Mouse (Mus musculus): ENCODE data around the gene Nhlrc1. TPM values are rescaled to one million over a fixed set of nuclear protein-coding genes. Genes with fewer than 3 reads are reported as not detected.

The Nhlrc1 gene
- polyA plus RNA-seq (2012; rRNA removed): 13.5 TPM in 2 replicates

- no peaks in the 10 kb centered on the region for H3K4me1 ChIP-seq (ENCODE audit: control insufficient read depth, insufficient read depth, low read length)
- peak; percentile 85 to 88 for DNase-seq
- peak within 1 kb of the TSS; percentile 70 for H3K4me3 ChIP-seq (replicated peaks; ENCODE audit: insufficient read depth, low read depth, low read length)
- TF ChIP-seq CTCF (IDR thresholded peaks at IDR 0.05; ENCODE audit: borderline replicate concordance, insufficient read depth, low read depth, low read length): peak; percentile 94
- peak; percentile 85 for TF ChIP-seq POLR2A (IDR thresholded peaks at IDR 0.05; ENCODE audit: borderline replicate concordance, insufficient read depth, low read length)
- no peak within 1 kb of the TSS for H3K27ac ChIP-seq (ENCODE audit: insufficient read depth, low read length)
- WGBS: 2% methylated on average over 66 of the region's 73 CpGs
- no peaks in the 10 kb centered on the region for H3K27me3 ChIP-seq (ENCODE audit: control insufficient read depth, insufficient read depth, low read length)
Observed at GRCm38 (mm10) chr13:47014334-47015194, at the start of gene Nhlrc1. Nhlrc1 (minus strand) TSS chr13:47014850.

GRCm38 (mm10) chr13:47063985-47064760, 49.5 kb upstream of the Nhlrc1 start:
- no peak for DNase-seq
- no peak for TF ChIP-seq POLR2A (IDR thresholded peaks at IDR 0.05; ENCODE audit: borderline replicate concordance, insufficient read depth, low read length)
- TF ChIP-seq CTCF (IDR thresholded peaks at IDR 0.05; ENCODE audit: borderline replicate concordance, insufficient read depth, low read depth, low read length): no peak
- H3K4me3 ChIP-seq (replicated peaks; ENCODE audit: insufficient read depth, low read depth, low read length): no peak overlapping the region
- H3K4me1 ChIP-seq (ENCODE audit: control insufficient read depth, insufficient read depth, low read length): no peaks in the 10 kb centered on the region
- H3K27me3 ChIP-seq (ENCODE audit: control insufficient read depth, insufficient read depth, low read length): no peaks in the 10 kb centered on the region
- H3K27ac ChIP-seq (ENCODE audit: insufficient read depth, low read length): no peak overlapping the region
- WGBS: 70% methylated on average over 15 of the region's 15 CpGs

- no peaks in the 10 kb centered on the region for H3K4me1 ChIP-seq (ENCODE audit: control insufficient read depth, insufficient read depth, low read length)
- H3K4me3 ChIP-seq (replicated peaks; ENCODE audit: insufficient read depth, low read depth, low read length): no peak overlapping the region
- TF ChIP-seq CTCF (IDR thresholded peaks at IDR 0.05; ENCODE audit: borderline replicate concordance, insufficient read depth, low read depth, low read length): no peak
- no peak for TF ChIP-seq POLR2A (IDR thresholded peaks at IDR 0.05; ENCODE audit: borderline replicate concordance, insufficient read depth, low read length)
- no peak for DNase-seq
- no peaks in the 10 kb centered on the region for H3K27me3 ChIP-seq (ENCODE audit: control insufficient read depth, insufficient read depth, low read length)
- no peak overlapping the region for H3K27ac ChIP-seq (ENCODE audit: insufficient read depth, low read length)
- 90% methylated on average over 17 of the region's 17 CpGs for WGBS
Observed at GRCm38 (mm10) chr13:47062756-47063155, 48.1 kb upstream of the Nhlrc1 start.

- Histone ChIP-seq H3K4me3 (replicated peaks; ENCODE audit: insufficient read depth, low read depth, low read length) (no peak overlapping the region), H3K27me3 (ENCODE audit: control insufficient read depth, insufficient read depth, low read length) (no peaks in the 10 kb centered on the region), H3K4me1 (ENCODE audit: control insufficient read depth, insufficient read depth, low read length) (no peaks in the 10 kb centered on the region), H3K27ac (ENCODE audit: insufficient read depth, low read length) (no peak overlapping the region)
- DNase-seq: no peak
- 94% methylated on average over 5 of the region's 5 CpGs for WGBS
- TF ChIP-seq POLR2A (IDR thresholded peaks at IDR 0.05; ENCODE audit: borderline replicate concordance, insufficient read depth, low read length) (no peak), CTCF (IDR thresholded peaks at IDR 0.05; ENCODE audit: borderline replicate concordance, insufficient read depth, low read depth, low read length) (no peak)
Observed at GRCm38 (mm10) chr13:47056781-47057180, 42.1 kb upstream of the Nhlrc1 start.

- H3K4me3 ChIP-seq (replicated peaks; ENCODE audit: insufficient read depth, low read depth, low read length): no peak overlapping the region
- DNase-seq: no peak
- no peaks in the 10 kb centered on the region for H3K4me1 ChIP-seq (ENCODE audit: control insufficient read depth, insufficient read depth, low read length)
- 83% methylated on average over 11 of the region's 11 CpGs for WGBS
- no peak overlapping the region for H3K27ac ChIP-seq (ENCODE audit: insufficient read depth, low read length)
- no peaks in the 10 kb centered on the region for H3K27me3 ChIP-seq (ENCODE audit: control insufficient read depth, insufficient read depth, low read length)
- TF ChIP-seq CTCF (IDR thresholded peaks at IDR 0.05; ENCODE audit: borderline replicate concordance, insufficient read depth, low read depth, low read length) (no peak), POLR2A (IDR thresholded peaks at IDR 0.05; ENCODE audit: borderline replicate concordance, insufficient read depth, low read length) (no peak)
Observed at GRCm38 (mm10) chr13:47056126-47056525, 41.5 kb upstream of the Nhlrc1 start.

- H3K27me3 ChIP-seq (ENCODE audit: control insufficient read depth, insufficient read depth, low read length): no peaks in the 10 kb centered on the region
- DNase-seq: no peak
- WGBS: 39% methylated on average over 10 of the region's 10 CpGs
- TF ChIP-seq CTCF (IDR thresholded peaks at IDR 0.05; ENCODE audit: borderline replicate concordance, insufficient read depth, low read depth, low read length): no peak
- TF ChIP-seq POLR2A (IDR thresholded peaks at IDR 0.05; ENCODE audit: borderline replicate concordance, insufficient read depth, low read length): no peak
- no peak overlapping the region for H3K27ac ChIP-seq (ENCODE audit: insufficient read depth, low read length)
- H3K4me1 ChIP-seq (ENCODE audit: control insufficient read depth, insufficient read depth, low read length): no peaks in the 10 kb centered on the region
- no peak overlapping the region for H3K4me3 ChIP-seq (replicated peaks; ENCODE audit: insufficient read depth, low read depth, low read length)
Observed at GRCm38 (mm10) chr13:47053971-47054370, 39.3 kb upstream of the Nhlrc1 start.

GRCm38 (mm10) chr13:47050009-47050408, 35.4 kb upstream of the Nhlrc1 start:
- Histone ChIP-seq H3K4me3 (replicated peaks; ENCODE audit: insufficient read depth, low read depth, low read length) (no peak overlapping the region), H3K27me3 (ENCODE audit: control insufficient read depth, insufficient read depth, low read length) (no peaks in the 10 kb centered on the region), H3K27ac (ENCODE audit: insufficient read depth, low read length) (no peak overlapping the region), H3K4me1 (ENCODE audit: control insufficient read depth, insufficient read depth, low read length) (no peaks in the 10 kb centered on the region)
- no peak for DNase-seq
- no peak for TF ChIP-seq POLR2A (IDR thresholded peaks at IDR 0.05; ENCODE audit: borderline replicate concordance, insufficient read depth, low read length)
- no peak for TF ChIP-seq CTCF (IDR thresholded peaks at IDR 0.05; ENCODE audit: borderline replicate concordance, insufficient read depth, low read depth, low read length)
- 89% methylated on average over 4 of the region's 4 CpGs for WGBS

All from cerebellum, adult 2 months (tissue).